Mouse (Mus musculus): ENCODE results near the gene Hnrnpf.

Hnrnpf gene

DNA sequence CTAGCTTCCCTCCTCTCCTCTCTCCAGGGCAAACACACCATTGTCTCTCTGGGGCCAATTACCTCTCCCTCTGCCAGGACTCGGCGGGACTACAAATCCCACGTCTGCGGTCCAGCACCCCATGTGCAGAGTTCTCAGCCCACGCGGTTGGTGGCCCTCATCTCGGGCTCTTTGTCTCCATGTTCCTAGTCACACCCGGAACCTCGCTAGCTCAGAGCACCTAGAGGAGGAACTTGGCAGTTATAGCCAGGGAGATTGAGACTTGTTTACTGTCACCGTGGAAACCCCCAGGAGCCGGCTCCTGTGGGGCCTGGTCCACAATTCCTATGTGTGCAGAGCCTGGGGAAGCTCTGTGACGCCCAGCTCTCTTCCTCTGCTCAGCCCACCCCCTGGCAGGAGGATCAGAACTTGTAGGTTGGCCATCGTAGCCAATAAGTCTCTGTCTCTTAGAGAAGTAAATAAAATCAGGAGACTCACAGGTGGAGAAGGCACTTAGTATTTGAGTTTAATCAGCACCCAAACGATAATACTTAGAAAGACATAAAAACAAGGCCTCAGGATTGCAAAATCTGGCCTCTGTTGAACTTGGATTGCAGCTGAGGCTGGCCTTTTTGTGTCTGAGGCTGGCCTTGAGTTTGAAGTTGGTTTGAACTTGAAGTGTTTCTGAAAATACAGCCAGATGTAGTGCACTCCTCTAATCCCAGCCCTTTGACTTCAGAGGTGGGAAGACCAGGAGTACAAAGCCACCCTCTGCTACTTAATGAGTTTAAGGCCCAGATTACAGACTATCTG, 8.6 kb upstream of the Hnrnpf start:
- DNase-seq (ENCODE audit: low spot score in 2 of 2) = no peak

DNA sequence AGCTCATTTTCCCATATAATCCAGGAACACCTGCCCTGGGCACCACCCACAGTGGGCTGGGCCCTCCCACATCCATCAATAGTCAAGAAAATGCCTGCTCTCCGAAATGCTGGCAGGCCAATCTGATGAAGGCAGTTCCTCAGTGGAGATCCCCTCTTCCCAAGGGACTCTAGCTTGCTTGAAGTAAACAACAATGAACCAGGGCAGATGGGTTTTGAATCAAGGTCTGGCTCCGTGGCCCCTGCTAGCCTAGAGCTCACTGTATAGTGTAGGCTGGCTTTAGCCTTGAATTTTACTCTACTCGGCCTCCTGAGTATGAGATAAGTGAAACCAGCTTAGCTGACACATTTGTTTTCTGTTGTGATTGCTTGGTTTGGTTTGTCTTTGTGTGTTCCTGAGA, 7.7 kb upstream of the Hnrnpf start:
- no peak for DNase-seq (ENCODE audit: low spot score in 2 of 2)

DNA sequence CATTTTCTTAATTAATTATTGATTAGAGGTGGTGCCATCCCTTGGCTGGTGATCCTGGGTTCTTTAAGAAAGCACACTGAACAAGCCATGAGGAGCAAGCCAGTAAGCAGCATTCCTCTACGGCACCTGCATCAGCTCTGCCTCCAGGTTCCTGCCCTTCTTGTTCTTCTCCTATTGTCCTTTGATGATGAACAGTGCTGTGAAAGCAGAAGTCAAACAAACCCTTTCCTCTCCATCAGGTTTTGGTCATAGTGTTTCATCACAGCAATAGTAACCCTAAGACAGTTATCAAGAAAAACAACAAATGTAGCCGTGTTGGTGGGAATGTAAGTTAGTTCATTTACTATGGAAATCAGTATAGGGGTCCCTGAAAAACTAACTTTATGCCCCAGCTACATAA, 6.7 kb upstream of the Hnrnpf start:
- DNase-seq (ENCODE audit: low spot score in 2 of 2) = no peak

- DNase-seq (ENCODE audit: low spot score in 2 of 2) = no peak
Observed at GRCm38 (mm10) chr6:117897800-117898199, 2.3 kb upstream of the Hnrnpf start.

DNA sequence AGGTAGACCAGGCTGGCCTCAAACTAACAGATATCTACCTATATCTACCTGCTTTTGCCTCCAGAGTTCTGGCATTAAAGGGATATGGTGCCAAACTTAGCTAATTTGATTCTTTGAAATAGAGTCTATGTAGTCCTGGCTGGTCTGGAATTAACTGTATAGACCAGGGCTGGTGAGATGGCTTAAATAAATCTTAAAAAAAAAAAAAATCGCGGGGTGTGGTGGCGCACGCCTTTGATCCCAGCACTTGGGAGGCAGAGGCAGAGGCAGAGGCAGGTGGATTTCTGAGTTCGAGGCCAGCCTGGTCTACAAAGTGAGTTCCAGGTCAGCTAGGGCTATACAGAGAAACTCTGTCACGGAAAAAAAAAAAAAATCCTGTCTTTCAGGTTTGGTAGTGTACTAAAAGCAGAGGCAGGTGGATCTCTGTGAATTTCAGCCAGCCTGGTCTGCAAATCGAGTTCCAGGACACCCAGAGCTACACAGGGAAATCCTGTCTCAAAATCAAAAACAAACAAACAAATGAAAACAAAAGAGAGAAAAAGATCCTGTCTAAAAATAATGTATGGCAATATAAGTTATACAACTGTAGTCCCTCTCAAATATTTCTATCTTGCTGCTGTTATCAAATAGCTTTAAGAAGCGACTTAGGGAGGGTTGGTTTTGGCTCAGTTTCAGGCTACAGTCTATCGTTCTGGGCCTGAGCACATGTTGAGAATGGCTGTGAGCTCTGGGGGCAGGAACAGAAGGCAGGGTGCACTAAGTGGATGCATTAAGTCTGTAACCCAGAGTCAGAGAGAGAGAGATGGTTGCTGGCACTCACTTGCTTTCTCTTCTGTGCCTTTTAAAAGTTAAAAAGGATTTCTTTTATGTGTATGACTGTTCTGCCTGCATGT, 1.6 kb downstream of the Hnrnpf start:
- DNase-seq (ENCODE audit: low spot score in 2 of 2) = no peak

DNA sequence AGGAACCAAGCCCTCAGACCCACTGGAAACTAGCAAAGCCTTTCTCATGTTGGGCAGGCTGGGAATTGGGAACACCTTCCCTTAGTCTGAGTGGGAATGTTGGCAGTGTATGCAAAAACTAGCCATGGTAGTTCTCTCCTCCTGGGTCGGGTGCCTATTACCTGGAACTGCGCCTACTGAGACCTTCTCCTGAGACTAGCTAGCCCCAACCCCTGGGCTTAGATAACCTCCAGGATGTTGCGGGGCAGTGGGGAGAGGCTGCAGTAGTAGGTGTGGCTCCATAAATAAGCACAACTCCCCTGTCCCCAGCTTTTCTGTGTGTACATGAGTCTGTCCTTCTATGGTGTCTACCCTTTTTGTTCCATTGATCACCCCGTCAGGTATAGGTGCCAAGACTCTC, 2.4 kb downstream of the Hnrnpf start:
- no peak for DNase-seq (ENCODE audit: low spot score in 2 of 2)

GRCm38 (mm10) chr6:117903836-117904235, 3.7 kb downstream of the Hnrnpf start:
- no peak for DNase-seq (ENCODE audit: low spot score in 2 of 2)

GRCm38 (mm10) chr6:117905260-117905930, 5.3 kb downstream of the Hnrnpf start:
- no peak for DNase-seq (ENCODE audit: low spot score in 2 of 2)

- no peak for DNase-seq (ENCODE audit: low spot score in 2 of 2)
Observed at GRCm38 (mm10) chr6:117906015-117906531, 5.9 kb downstream of the Hnrnpf start.

DNA sequence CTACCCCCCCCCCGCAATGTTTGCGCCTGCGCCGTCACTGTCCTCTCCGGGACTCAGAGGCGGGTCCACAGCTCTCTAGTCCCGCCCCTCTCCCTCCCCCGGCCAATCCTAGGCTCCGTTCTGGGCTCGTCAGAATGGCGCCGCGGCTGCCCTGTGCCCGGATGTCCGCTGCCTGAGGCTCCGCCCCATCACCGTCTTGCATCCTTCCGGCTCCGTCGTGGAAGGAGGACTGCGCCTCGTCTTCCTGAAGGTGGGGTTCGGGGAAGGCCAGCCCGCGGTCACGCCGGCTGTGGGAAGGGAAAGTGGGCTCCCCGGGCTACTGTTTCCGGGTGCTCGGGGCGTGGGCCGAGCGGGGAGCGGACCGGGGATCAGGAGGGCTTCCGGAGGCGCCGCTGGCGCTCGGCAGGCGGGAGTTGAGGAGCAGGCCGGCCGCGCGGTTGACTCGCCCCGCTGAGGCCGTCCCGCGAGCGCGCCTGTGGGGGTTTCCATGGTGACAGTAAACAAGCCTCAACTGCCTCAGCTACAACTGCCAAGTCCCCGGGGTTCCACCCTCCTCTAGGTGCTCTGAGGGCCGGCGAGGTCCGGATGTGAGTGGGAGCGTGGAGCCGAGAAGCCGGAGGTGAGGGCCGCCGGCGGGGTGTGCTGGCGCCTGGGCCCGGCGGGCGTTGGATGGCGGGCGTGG, 6.6 kb downstream of the Hnrnpf start:
- peak; percentile 97 for DNase-seq (ENCODE audit: low spot score in 2 of 2)

DNA sequence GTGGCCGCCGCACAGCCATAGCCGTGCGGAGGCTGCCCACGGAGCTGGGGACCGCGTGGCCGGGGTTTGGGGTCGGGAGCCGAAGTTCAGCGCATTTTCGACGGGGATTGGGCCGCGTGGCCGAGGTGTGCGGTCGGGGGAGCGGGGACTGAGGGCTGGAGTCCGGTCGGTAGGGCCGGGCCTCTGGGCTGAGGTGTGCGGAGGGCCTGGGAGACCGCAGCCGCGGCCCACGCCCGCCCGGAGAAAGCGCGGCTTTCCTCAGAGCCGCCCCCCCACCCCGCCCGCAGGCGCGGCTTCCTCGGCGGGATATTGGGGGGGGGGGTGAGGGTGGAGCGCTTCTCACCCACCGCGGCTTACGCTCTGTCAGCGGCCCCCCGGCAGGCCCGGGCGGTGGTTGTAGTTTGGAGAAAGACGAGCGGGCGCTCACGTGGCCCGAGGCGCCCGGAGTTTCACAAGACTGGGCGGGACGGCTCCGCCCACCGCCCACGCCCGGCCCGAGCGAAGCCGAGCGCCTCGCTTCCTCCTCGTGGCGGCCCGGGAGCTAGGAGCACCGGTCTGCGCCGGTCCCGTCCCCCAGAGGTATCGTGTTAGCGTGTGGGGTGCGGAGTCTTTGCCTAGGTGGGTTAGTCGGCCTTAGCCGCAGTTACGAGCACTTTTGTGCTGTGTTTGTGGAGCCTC, 7.3 kb downstream of the Hnrnpf start:
- peak; percentile 65 to 70 for DNase-seq (ENCODE audit: low spot score in 2 of 2)

GRCm38 (mm10) chr6:117907979-117908355, 7.8 kb downstream of the Hnrnpf start:
- DNase-seq (ENCODE audit: low spot score in 2 of 2) = no peak

DNA sequence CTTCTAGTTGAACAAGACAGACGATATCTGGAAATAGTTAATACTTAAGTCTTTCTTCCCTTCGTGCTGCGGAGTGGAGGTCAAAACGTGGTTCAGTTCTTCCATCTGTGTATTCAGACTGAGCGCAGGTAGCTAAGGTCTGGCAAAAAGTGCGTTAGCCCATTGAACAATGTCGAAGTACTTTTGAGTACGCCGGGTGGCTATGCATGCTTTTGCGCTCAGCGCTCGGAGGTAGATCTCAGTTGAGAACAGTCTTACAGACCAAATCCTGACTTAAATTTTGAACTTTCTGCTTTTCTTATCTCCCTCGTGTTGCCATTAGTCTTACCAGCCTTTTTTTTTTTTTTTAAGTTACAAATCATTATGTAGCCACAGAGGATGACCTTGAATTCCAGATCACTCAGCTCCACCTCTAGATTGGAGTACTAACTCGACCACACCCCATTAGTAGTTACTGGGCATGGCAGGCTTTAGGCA, 8.3 kb downstream of the Hnrnpf start:
- no peak for DNase-seq (ENCODE audit: low spot score in 2 of 2)

DNA sequence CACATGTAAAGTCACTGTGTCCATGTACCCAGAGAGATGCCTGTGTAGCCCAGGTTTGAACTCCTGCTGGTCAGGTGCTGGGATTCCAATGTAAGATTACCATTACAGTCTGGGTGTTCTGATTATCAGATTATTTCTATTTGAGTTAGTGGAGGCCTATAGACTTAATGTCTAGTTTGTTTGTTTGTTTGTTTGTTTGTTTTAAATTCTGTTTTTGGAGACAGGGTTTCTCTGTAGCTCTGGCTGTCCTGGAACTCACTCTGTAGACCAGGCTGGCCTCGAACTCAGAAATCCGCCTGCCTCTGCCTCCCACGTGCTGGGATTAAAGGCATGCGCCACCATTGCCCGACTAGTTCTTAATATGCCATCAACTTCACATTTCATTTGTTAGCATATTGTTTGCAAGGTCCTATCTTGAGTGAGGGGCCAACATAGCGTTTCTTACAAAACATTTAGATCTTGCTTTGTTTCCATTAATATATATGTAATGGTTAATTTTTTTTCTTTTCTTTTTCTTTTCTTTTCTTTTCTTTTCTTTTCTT, 10.1 kb downstream of the Hnrnpf start:
- DNase-seq (ENCODE audit: low spot score in 2 of 2) = no peak

- no peak for DNase-seq (ENCODE audit: low spot score in 2 of 2)
Observed at GRCm38 (mm10) chr6:117914541-117914940, 14.4 kb downstream of the Hnrnpf start.

DNA sequence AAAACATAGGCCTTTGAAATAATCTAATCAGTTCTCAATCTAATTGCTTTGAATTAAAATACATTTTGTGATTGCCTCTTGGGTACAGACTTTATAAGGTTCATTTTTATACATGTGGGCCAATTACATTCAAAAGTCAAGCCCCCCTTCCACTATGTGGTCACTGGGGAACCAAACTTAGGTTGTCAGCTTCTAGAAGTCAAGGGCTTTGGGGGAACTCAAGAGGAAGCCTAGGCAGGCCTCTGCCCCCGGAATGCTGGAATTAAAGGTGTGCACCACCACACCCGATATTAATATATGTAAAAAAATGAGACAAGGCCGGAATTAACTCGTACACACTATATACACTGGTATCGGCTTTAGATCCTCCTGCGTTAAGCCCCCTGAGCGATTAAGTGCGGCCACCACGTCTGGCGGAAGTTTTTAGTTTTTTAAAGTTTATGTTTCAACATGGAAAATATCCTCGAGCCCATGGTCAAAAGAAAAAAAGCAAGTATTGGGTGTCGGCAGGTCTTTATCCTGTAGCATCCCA, 16.1 kb downstream of the Hnrnpf start:
- DNase-seq (ENCODE audit: low spot score in 2 of 2) = no peak

DNA sequence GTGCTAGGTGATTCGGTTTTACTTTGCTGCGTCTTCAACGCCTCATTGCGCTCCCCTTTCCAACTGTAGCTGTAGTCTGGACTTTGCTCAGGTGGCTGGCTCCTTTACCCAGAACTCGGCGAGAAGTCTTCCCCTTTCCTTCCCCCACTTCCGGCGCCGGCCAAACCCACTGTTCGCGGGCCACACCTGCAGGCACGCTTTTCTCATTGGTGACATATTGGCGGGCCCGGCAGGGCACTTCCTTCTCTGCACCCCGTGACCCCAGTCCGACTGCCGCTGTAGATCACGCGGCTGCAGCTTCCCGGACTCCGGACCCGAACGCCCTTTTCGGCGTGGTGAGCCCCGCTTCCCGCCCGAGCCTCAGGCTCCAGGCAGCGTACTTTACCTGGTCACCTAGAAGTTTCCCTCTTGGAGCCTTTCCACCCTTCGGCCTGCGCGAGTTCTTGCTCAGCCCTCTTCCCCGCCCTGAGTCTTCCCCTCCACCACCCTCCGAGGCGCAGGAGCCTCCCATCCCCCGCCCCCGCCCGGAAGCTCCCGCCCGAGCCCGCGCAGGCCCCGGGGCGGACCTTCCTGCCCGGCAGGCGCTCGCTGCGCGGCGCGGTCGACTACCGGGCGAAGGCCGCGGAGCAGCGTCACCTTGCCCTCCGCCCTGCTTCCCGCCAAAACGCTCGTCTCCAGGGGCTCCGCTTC, 16.8 kb downstream of the Hnrnpf start:
- DNase-seq (ENCODE audit: low spot score in 2 of 2) = peak; percentile 37 to 58

DNA sequence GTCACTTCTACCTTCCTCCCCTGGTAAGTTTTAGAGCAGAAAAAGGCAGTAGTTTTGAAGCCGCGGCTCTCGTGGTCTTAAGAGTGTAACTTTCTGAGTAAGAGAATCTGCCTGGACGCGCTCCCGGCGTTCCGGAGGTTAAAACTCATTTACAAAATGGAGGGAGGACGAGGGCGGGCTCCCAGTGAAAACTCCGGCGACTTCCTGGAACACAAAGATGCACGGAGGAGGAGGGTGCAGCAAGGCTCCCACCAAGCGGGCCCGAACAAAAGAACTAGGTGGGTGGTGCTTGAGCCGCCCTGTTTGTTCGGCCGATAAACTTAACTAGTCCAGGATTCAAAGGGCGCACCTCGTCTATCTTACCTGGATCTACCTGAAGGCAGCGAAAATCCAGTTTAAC, 17.5 kb downstream of the Hnrnpf start:
- peak; percentile 29 to 31 for DNase-seq (ENCODE audit: low spot score in 2 of 2)

DNA sequence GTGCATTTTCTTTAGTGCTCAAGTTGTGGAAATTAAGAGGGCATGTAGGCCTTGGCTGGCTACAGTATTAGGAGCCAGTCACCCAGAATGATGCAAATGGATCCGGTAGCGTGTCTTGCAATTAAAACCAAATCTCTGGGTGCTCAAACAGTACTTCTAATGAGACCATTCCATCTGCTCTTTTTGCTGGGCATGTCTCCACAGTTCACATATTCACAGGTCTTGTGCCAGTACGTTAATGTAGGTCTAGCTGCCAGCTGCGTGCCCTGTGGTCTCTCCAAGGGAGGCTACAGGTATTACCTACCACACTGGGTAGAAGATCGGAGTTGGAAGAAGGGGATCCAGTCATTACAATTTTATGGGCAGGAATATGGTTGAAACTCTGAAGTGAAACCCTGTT, 17.9 kb downstream of the Hnrnpf start:
- DNase-seq (ENCODE audit: low spot score in 2 of 2) = no peak
